Mouse (Mus musculus): ENCODE measurements around the gene Nr2f1. TPM values are rescaled to one million over a fixed set of nuclear protein-coding genes. Genes with fewer than 3 reads are reported as not detected.

The Nr2f1 gene
- polyA plus RNA-seq, 1 experiment from 2014 or later: 67.5 TPM

DNA sequence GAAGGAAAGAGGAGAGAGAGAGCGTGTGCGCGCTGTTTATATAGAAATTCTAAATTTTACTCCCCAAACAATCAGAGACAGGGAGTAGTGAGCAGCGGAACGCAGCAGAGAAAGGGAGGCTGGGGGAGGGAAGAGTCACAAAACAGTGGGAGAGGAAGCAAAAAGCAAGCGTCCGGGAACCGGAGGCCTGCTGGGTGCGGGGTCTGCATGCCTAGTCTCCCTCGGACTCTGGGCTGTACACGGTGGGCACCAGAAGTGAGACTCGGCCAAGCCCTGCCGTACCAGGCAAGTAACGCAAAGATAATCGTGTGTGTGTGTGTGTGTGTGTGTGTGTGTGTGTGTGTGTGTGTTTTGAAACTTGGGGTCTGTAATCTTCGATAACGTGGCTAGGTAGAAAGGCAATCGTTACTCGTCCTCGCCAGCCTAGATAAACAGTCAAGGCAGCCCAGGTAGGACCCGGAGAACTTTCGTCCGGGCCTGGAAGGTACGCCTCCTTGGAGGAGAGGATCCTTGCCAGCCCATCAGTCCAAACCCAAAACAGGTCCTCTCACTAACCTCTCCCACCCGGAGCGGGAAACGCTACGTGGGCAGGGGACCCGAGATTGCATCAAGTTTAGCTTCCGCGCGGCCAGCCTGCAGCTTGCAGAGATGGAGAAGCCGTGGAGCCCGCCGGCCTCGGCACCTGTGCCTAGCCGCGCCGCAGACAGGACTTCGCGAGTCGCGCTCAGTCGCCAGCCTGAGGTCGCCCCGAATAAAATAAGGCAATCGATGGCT lies 3.2 kb upstream of the Nr2f1 start:
- H3K36me3 ChIP-seq (ENCODE audit: control insufficient read depth, insufficient read depth, low read length): no peaks in the 10 kb centered on the region
- peak overlapping the region; percentile 94 for H3K27ac ChIP-seq (replicated peaks; ENCODE audit: low read depth, low read length)
- no peaks in the 10 kb centered on the region for H3K27me3 ChIP-seq (ENCODE audit: control insufficient read depth, insufficient read depth, low read length)
- WGBS: under 1% methylated on average over 47 of the region's 47 CpGs
- H3K4me3 ChIP-seq (replicated peaks; ENCODE audit: low read depth, low read length): peak overlapping the region; percentile 87
- peak overlapping the region; percentile 82 for H3K4me2 ChIP-seq (ENCODE audit: low read length)
- peaks cover 18% of the 10 kb centered on the region for H3K4me1 ChIP-seq (ENCODE audit: control insufficient read depth, insufficient read depth, low read length)
- ATAC-seq (ENCODE audit: low FRiP score, low TSS enrichment) (0 out of 2 replicates have a peak, but pooled peaks have one; percentile 0), DNase-seq (peak; percentile 80)
- H3K9ac ChIP-seq (replicated peaks; ENCODE audit: low read length): peak overlapping the region; percentile 85
- no peaks in the 10 kb centered on the region for H3K9me3 ChIP-seq (ENCODE audit: control insufficient read depth, low read length)

DNA sequence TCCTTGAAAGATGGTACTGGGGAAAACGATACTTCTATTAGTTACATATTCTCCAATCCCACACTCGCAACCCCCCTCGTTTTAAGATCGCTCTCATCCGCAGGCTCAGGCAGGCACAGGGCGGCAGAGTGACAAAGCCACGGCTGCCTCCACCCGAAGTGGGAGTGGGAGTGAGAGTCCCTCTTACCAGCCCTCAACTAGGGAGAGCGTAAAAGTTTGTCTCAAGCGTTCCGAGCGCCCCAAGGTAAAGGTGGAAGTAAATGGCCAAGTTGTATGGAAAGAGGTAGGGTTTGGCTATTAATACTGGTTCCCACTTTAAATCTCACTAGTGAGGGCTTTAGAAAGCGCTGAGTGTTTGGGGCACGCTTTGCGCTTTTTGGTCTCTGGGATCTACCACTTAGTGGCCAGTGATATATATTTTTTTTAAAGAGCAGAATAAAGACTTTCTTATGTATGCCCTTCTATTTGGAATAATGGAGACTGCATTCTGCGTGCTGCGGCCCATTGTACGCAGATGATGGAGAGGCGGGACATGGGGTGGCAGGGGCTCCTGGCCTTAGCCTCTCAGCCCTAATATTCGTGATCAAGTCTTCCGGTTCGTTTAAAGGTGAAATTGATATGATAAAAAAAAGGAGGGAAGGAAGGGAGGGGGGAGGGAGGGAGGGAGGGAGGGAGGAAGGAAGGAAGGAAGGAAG lies 2.5 kb upstream of the Nr2f1 start:
- under 1% methylated on average over 22 of the region's 22 CpGs for WGBS
- peak overlapping the region; percentile 87 for H3K4me3 ChIP-seq (replicated peaks; ENCODE audit: low read depth, low read length)
- peak; percentile 18; the same call in 1 of the 2 replicates for ATAC-seq (ENCODE audit: low FRiP score, low TSS enrichment)

DNA sequence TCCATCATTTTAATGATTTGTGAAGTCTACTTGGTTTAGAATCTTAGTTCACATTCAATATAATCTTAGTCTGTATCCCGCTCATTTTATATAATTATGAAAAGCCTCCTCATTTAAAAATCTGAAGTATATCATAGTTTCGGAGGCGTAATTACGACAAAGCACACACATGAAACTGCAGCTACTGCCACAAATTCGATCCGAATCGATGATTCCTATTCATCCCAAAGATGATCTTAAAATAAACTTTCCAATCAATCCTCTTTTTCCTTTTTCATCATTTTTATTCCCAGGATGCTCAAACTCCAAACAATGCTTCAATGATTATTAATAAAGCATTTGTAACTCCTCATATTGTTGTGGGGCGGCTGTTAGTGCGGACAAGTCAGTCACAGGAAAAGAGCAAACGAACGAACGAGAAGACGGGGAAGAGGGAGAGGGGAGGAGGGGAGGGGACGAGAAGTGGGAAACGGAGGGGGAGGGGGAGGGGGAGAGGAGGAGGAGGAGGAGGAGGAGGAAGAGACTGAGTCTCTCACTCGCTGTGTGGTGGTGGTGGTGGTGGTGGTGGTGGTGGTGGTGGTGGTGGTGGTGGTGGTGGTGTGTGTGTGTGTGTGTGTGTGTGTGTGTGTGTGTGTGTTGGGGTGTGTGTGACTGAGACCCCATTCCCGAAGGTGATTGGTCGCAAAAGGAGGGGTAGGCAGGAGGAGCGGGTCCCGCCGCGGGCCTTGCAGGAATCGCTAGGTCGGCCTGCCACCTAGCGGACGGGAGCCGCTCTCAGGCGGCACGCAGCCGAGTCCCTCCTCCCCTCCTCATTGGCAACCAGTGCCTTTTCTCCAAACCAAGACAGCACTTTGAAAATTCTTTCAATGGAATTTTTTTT lies 1.7 kb upstream of the Nr2f1 start:
- Histone ChIP-seq H3K27me3 (ENCODE audit: control insufficient read depth, insufficient read depth, low read length) (no peaks in the 10 kb centered on the region), H3K4me3 (replicated peaks; ENCODE audit: low read depth, low read length) (peak overlapping the region; percentile 87), H3K9ac (replicated peaks; ENCODE audit: low read length) (peak overlapping the region; percentile 85), H3K9me3 (ENCODE audit: control insufficient read depth, low read length) (no peaks in the 10 kb centered on the region), H3K36me3 (ENCODE audit: control insufficient read depth, insufficient read depth, low read length) (no peaks in the 10 kb centered on the region), H3K4me2 (ENCODE audit: low read length) (peak overlapping the region; percentile 82), H3K4me1 (ENCODE audit: control insufficient read depth, insufficient read depth, low read length) (peaks cover 9% of the 10 kb centered on the region), H3K27ac (replicated peaks; ENCODE audit: low read depth, low read length) (peak overlapping the region; percentile 94)
- DNase-seq: peak; percentile 97
- WGBS: under 1% methylated on average over 28 of the region's 30 CpGs
- ATAC-seq (ENCODE audit: low FRiP score, low TSS enrichment): peak; percentile 67

More for the DNA sequence above, 2.5 kb upstream of the Nr2f1 start:
- peak; percentile 52 for DNase-seq
- Histone ChIP-seq H3K4me1 (ENCODE audit: control insufficient read depth, insufficient read depth, low read length) (peaks cover 12% of the 10 kb centered on the region), H3K27me3 (ENCODE audit: control insufficient read depth, insufficient read depth, low read length) (no peaks in the 10 kb centered on the region), H3K36me3 (ENCODE audit: control insufficient read depth, insufficient read depth, low read length) (no peaks in the 10 kb centered on the region), H3K27ac (replicated peaks; ENCODE audit: low read depth, low read length) (peak overlapping the region; percentile 94), H3K9me3 (ENCODE audit: control insufficient read depth, low read length) (no peaks in the 10 kb centered on the region), H3K4me2 (ENCODE audit: low read length) (peak overlapping the region; percentile 82), H3K9ac (replicated peaks; ENCODE audit: low read length) (peak overlapping the region; percentile 85)

DNA sequence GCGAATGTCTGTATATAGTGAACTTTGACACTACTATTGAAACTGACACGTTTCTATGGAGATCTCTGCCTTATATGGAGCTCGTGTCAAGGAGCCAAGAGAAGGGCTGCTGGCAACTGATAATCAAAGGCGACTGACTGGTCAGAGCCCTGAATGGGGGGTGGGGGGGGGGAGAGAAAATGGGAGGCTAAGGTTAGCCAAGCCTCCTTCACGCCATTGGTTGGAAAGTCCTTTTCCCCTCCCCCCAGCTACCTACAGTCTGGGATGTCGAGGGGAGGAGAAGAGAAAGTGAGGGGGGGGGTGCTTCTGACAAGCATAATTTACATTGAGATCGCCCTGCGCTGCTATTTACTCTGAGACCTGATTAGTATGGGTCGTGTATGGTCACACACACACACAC lies 850 bp upstream of the Nr2f1 start:
- H3K4me1 ChIP-seq (ENCODE audit: control insufficient read depth, insufficient read depth, low read length): peaks cover 5% of the 10 kb centered on the region
- ATAC-seq (ENCODE audit: low FRiP score, low TSS enrichment) (peak; percentile 65), DNase-seq (peak; percentile 95)
- H3K9me3 ChIP-seq (ENCODE audit: control insufficient read depth, low read length): no peaks in the 10 kb centered on the region
- H3K36me3 ChIP-seq (ENCODE audit: control insufficient read depth, insufficient read depth, low read length): peaks cover under 1% of the 10 kb centered on the region
- peak overlapping the region; percentile 100 for H3K27ac ChIP-seq (replicated peaks; ENCODE audit: low read depth, low read length)
- 0% methylated on average over 9 of the region's 9 CpGs for WGBS
- H3K4me3 ChIP-seq (replicated peaks; ENCODE audit: low read depth, low read length): peak overlapping the region; percentile 87
- H3K27me3 ChIP-seq (ENCODE audit: control insufficient read depth, insufficient read depth, low read length): no peaks in the 10 kb centered on the region
- peak overlapping the region; percentile 82 for H3K4me2 ChIP-seq (ENCODE audit: low read length)
- H3K9ac ChIP-seq (replicated peaks; ENCODE audit: low read length): peak overlapping the region; percentile 100; the same call in 1 of the 2 replicates

DNA sequence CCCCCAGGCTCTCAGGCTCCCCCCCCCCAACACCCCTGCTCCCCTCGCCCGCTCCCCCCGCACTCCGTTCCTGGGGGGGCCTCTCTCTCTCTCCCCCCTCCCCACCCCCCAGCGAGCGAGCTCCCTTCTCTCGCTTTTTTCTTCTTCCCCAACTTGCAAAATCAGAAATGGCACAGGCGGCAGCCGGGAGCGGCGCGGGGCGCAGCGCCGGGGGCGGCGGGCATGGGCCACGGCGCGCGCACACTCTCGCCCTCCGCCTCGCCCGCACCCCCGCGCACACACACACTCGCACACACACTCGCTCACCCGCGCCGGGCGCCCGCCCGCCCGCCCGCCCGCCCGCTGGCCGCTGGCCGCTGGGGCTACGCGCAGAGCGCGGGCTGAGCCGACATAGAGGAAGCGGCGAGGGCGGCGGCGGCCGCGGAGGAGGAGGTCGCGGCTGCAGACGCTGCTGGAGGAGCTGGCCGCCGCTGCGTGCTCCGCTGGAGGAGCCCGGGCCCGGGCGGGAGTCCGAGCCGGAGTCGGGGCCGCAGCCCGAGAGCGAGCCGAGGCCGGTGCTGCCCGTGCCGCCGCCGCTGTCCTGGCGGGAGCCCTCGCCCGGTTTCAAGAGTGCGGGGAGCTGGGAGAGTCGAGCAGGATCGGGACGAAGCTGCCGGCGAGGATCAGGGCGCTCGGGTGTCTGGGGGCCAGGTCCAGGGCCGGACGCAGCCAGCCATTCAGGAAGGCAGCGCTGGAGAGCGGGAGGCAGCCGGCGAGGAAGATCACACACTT lies 501 bp downstream of the Nr2f1 start:
- Histone ChIP-seq H3K9me3 (ENCODE audit: control insufficient read depth, low read length) (no peaks in the 10 kb centered on the region), H3K27me3 (ENCODE audit: control insufficient read depth, insufficient read depth, low read length) (no peaks in the 10 kb centered on the region), H3K36me3 (ENCODE audit: control insufficient read depth, insufficient read depth, low read length) (peaks cover 10% of the 10 kb centered on the region), H3K27ac (replicated peaks; ENCODE audit: low read depth, low read length) (peak overlapping the region; percentile 100), H3K4me3 (replicated peaks; ENCODE audit: low read depth, low read length) (peak overlapping the region; percentile 87), H3K4me1 (ENCODE audit: control insufficient read depth, insufficient read depth, low read length) (no peaks in the 10 kb centered on the region), H3K4me2 (ENCODE audit: low read length) (peak overlapping the region; percentile 82), H3K9ac (replicated peaks; ENCODE audit: low read length) (peak overlapping the region; percentile 100)
- WGBS: under 1% methylated on average over 86 of the region's 92 CpGs
- peak; percentile 83 for DNase-seq
- ATAC-seq (ENCODE audit: low FRiP score, low TSS enrichment): peak; percentile 27

DNA sequence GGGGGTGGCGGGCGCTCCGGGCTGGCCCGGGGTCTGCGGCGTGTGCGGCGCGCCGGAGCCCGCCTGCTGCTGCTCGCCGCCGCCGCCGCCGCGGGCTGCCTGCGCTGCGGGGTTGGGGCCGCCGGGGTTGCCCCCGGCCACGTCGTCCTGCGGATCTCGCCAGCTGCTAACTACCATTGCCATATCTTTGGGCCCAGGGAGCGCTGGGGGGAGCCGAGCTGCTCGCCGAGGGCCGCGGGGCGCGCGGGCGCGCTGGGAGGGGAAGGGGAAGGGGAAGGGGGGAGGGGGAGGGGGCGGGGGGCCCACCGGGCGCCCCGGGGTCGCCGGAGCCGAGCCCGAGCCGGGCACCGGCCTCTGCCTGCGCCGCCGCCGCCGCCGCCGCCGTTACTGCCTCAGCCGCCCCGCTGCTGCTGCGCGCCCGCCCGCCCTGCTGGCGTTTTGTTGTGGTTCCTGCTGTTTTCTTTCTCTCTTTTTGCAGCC lies 1.1 kb downstream of the Nr2f1 start:
- Histone ChIP-seq H3K4me2 (ENCODE audit: low read length) (peak overlapping the region; percentile 82), H3K36me3 (ENCODE audit: control insufficient read depth, insufficient read depth, low read length) (peaks cover 10% of the 10 kb centered on the region), H3K4me1 (ENCODE audit: control insufficient read depth, insufficient read depth, low read length) (no peaks in the 10 kb centered on the region), H3K9ac (replicated peaks; ENCODE audit: low read length) (peak overlapping the region; percentile 100), H3K27ac (replicated peaks; ENCODE audit: low read depth, low read length) (peak overlapping the region; percentile 100), H3K4me3 (replicated peaks; ENCODE audit: low read depth, low read length) (peak overlapping the region; percentile 87), H3K27me3 (ENCODE audit: control insufficient read depth, insufficient read depth, low read length) (no peaks in the 10 kb centered on the region), H3K9me3 (ENCODE audit: control insufficient read depth, low read length) (no peaks in the 10 kb centered on the region)
- ATAC-seq (ENCODE audit: low FRiP score, low TSS enrichment): peak; percentile 5; the same call in 1 of the 2 replicates
- under 1% methylated on average over 35 of the region's 63 CpGs for WGBS
- peak; percentile 75 for DNase-seq

DNA sequence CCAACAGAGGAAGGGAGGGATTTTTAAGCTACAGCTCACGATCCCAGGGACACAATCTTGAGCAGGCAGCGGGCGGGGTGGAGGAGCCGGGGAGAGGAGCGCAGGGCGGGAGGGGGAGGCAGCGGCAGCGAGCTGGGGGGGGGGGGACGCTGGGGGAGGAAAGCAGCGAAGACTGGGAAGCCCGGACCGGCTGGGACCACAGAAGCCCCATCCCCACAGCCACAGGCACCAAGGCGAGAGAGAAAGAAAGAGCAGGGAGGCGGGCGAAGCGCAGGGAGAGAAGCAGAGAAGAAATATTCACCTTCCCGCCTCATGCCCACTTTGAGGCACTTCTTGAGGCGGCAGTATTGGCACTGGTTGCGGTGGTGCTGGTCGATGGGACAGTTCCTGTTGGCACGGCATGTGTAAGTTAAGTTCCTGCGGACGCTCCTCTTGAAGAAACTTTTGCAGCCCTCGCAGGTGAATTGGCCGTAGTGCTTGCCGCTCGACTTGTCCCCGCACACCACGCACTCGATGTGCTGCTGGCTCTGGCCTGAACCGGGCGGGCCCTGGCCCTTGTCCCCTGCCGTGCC lies 1.7 kb downstream of the Nr2f1 start:
- under 1% methylated on average over 29 of the region's 33 CpGs for WGBS
- no peaks in the 10 kb centered on the region; the same call in 1 of the 2 replicates for H3K4me1 ChIP-seq (ENCODE audit: control insufficient read depth, insufficient read depth, low read length)
- H3K27me3 ChIP-seq (ENCODE audit: control insufficient read depth, insufficient read depth, low read length): no peaks in the 10 kb centered on the region
- H3K4me2 ChIP-seq (ENCODE audit: low read length): peak overlapping the region; percentile 82
- ATAC-seq (ENCODE audit: low FRiP score, low TSS enrichment) (no peak), DNase-seq (peak; percentile 68)
- peak overlapping the region; percentile 100 for H3K9ac ChIP-seq (replicated peaks; ENCODE audit: low read length)
- H3K4me3 ChIP-seq (replicated peaks; ENCODE audit: low read depth, low read length): peak overlapping the region; percentile 87
- H3K27ac ChIP-seq (replicated peaks; ENCODE audit: low read depth, low read length): peak overlapping the region; percentile 100
- peaks cover 10% of the 10 kb centered on the region for H3K36me3 ChIP-seq (ENCODE audit: control insufficient read depth, insufficient read depth, low read length)
- no peaks in the 10 kb centered on the region for H3K9me3 ChIP-seq (ENCODE audit: control insufficient read depth, low read length)
